Mouse (Mus musculus) left cerebral cortex, postnatal 14 days (tissue): Measurements from ENCODE around the gene Tcf12. TPM values are rescaled to one million over a fixed set of nuclear protein-coding genes. Genes with fewer than 3 reads are reported as not detected.

ENCODE experiments used
- DNase-seq, 2 experiments: peaks; one replicate each; pipeline ENCODE4 v3.0.0; 2021 to 2022; ENCODE audit warnings: low spot score in 2 of 2, mixed read lengths in 1 of 2
- intact Hi-C: fragments of 180-260 bp; cut with DNase I; formaldehyde crosslinking; loops from one replicate; pipeline ENCODE4 v1.15.1; 2025
- long read RNA-seq, 2 experiments: library from polyadenylated mRNA; stranded (forward); transcript quantifications; one replicate each; pipeline ENCODE4 v2.0.0; 2021
- total RNA-seq, 2 experiments: library from RNA; stranded (reverse); gene quantifications; 2 replicates each; pipeline ENCODE4 v1.2.3; 2021

Tcf12 gene
- 10 to 100 TPM; 40.8 to 48.8 TPM for total RNA-seq
- long read RNA-seq, experiment 1, full-length matches to known transcripts: 4 of 22 reads
- long read RNA-seq, experiment 1, partial matches to known transcripts: 5 of 22 reads
- long read RNA-seq, experiment 1, other reads (novel, unspliced or antisense): 13 of 22 reads
- long read RNA-seq, experiment 2, full-length matches to known transcripts: 4 of 15 reads
- long read RNA-seq, experiment 2, partial matches to known transcripts: 7 of 15 reads
- long read RNA-seq, experiment 2, other reads (novel, unspliced or antisense): 4 of 15 reads

DNA sequence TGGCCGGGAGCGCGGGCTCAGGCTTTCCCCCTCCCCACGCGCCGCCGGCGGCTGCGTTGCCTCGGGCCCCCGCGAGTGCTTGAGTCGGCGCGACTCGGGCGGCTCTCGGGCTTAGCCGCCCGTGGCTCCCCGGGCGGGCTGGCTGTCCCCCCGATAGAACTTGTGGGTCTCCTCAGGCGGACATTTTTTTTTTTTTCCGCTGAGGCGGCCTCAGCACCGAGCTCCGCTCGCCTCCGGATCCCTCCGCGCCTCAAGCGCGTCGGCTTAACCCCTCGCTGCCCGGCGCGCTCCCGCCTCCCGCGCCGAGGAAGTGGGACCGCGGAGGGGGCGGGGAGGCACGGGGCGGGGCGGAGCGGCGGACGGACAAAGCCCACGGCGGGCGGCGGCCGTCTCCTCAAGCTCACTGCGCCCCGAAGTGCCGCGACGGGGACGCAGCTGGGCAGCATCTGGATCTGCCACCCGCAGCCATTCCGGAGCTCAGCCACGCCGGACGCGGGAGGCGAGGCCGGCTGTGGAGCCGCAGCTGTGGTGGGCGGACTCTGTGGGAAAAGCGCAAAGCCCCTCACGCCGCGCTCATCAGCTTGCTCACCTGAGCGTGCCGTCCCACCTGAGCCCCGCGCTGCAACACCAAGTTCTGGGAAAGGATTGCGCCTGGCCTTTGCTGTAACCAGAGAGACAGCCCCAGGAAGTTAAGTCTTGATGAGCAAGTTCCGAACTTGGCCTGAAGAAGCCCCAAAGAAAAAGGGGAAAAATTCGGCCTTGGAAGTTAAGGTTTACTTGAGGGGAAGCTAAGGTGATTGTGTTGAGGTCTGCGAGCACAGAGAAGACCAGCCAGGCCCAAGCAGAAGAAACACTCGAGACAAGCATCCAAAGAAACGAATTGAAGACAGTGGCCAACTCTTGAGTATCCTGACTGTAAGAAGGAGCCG, at the start of gene Tcf12:
Gene Tcf12 (minus strand): TSS at position 250 of the 929 bp plus-strand sequence.
- intact Hi-C loops: loop anchor here (1.0 to 5.0 kb wide), 2 partner anchors 21 to 80 kb away; no protein-coding TSS in a partner anchor
- peak; percentile 88 to 91 for DNase-seq

DNA sequence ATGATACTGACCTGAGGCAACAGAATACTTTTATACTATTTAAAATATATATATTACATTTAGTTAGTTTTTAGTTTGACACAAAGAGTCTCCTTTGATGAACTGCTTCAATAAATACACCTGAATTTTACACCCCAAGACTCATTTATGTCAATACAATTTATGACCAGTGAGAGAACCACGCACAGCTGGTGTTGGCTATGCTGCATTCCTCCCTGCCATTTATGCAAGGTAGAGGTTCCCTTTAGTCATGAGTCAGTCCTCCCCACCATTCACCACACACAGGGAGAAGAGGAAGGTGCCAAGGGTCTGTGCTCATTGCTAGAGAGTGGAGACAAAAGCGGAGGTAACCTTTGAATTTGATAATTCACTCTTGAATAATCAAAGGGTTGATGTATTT, 46.7 kb upstream of the Tcf12 start:
- intact Hi-C loops: no loop called here
- DNase-seq: no peak

DNA sequence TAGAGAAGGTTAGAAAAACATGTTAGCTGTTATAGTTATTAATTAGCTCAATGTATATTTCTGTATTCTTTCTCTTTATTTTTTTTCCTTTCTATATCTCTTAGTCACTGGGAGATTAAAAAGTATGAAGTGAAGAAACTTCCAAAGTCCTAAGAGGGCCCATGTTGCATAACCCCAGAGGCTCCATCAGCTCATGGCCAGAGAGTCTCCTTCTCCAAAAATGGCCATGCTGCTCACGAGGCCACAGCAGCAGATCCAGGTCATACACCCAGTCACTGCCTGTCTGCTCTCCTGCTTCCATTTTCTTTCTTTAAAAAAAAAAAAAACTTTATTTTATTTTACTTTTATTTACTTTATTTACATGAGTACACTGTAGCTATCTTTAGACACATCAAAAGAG, 45.4 kb upstream of the Tcf12 start:
- intact Hi-C loops: no loop called here
- no peak for DNase-seq

DNA sequence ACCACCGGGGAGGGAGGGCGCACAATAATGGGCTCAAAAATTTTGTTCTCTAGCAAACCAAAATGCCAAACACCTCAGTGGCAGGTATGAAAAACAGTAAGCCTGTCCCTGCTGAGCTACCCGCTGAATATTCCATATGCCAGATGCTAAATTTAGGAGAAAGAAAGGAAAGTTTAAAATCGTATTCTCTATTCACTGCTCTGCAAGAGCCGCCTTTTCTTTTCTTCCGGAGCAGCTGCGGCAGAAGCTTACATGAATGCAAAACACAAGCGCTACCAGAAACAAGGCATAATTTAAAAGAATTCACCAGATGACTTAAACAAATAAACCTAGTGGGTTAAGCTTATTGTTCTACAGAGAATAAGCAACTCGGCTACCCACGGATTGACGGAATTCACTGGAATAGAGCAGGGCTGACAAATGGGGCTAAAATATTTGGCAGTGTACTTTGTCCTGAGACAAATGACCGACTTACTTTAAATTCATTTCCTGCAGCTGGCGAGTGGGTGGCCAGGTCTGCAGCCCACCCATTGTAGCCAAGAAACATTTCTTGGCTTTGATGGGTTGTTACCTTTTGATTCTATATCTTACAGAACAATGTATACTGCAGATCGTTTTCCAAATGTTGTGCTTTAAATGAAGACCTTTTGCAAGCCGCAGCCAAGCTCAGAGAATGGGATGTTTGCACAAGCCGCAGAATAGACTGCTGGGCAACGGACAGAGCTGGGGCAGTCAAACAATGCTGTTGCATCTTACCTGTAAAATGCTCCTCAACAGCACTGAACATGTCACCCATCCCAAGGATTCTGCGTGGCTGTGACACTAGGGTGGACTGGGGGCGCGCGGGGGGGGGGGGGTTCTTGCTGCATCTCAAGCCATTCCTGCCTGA, 43.8 kb upstream of the Tcf12 start:
- peak; percentile 34 for DNase-seq
- intact Hi-C loops: no loop called here

DNA sequence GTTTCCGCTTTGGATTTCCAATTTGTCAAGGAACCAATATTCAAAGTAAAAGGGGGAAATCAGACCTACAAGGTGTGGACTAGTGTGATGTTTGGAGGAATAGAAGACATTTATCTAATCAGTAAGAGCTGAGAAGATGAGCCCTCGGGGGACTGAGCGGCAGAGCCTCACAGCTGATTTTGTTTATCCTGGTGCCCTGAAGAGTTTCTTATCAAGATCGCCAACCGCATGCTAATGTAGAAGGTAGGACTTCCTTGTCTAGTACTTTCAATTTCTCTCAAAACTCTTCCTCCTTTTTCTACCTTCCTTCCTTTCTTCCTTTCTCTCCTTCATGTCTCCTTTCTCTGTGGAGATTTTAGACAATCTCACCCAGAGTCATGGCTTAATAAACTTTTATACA, 32.5 kb upstream of the Tcf12 start:
- intact Hi-C loops: no loop called here

DNA sequence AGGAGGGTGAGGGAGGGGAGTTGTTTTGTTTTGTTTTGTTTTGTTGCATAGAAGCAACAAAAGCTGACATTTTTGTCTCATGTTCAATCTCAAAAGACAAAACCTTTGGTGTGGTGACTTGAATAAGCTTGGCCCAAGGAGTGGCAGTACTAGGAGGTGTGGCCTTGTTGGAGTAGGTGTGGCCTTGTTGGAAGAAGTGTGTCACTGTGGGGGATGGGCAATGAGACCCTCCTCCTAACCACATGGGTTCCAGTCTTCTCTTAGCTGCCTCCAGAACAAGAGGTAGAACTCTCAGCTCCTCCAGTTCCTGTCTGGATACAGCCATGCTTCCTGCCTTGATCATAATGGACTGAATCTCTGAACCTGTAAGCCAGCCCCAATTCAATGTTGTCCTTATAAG, 26.2 kb upstream of the Tcf12 start:
- intact Hi-C loops: no loop called here
- no peak for DNase-seq

More for the DNA sequence above, 32.5 kb upstream of the Tcf12 start:
- no peak for DNase-seq

DNA sequence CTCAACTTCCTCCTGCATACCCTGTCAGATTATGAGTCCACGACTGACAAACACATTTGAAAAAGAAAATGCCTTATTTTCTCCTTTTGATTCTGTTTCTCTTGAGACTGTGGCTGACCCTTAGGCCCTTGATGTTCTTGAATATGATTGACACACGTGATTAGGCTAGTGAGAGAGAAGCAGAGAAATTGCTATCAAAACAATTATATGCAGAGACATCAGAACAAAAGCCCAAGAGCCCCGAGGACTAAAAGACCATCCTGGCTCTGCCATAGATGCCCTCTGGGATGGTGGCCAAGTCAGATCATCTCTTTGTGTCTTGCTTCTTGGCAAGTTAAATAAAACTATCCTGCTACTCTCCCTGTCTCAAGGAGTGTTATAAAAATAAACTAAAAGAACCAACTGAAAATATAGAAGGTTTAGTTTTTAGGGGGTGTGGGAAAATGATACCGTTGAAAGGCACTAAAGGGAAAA, 22.1 kb upstream of the Tcf12 start:
- intact Hi-C loops: loop anchor here (1.0 kb wide), 1 partner anchor 23 kb away; the partner anchor contains the start of gene Tcf12

DNA sequence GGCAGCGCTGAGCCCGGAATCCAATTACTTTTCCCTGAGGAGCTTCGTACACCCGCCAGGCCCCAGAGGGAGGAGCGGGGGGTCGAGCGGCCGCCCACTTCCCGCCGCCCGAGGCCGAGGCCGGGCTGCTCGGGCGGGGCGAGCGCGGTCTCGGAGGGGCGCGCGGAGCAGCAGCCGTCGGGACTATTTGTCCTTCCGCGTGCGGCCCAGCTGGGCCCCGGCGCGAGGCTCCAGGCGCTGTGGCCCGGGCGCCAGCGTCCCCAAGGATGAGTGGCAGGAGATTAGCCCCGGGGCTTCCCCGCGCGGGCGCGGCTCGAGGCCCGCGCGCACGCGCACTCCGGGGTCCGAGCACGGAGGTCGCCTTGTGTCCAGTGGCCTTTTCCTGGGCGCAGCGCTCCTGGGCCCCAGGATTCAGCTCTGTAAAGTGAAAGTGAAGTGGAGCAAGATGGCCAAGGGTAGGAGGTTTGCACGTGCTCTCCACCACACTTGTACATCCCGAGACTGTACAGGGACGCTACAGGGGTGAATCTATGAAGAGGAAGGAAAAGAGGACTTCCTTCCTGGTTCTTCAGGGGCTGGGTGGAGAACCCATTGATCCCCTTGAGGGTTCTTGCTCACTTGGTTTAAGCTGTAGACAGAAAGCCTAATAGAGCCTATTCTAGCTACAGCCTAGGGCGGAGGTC, 21.6 kb upstream of the Tcf12 start:
- intact Hi-C loops: loop anchor here (1.0 kb wide), 1 partner anchor 22 kb away; the partner anchor contains the start of gene Tcf12
- peak; percentile 69 to 81 for DNase-seq

More for the DNA sequence above, 22.1 kb upstream of the Tcf12 start:
- no peak for DNase-seq

DNA sequence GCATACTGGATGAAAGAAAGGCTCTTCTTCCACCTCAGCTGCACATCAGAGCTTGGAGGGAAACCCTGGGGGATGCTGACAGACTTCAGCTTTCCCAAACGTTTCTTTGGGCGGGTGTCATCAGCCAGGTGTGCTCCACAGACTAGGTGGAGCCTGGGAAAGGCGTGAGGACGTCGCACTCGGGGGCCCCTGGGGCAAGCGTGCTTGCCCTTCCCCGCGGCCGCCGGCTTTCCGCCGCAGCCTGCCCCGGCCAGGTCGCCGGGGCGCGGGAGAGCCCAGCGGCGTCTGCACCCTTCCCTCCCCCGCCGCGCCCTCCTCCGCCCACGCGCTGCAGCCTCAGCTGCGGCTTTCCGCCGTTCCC, 21.0 kb upstream of the Tcf12 start:
- peak in 1 of 2 experiments; percentile 12 for DNase-seq
- intact Hi-C loops: loop anchor here (1.0 kb wide), 1 partner anchor 21 kb away; the partner anchor contains the start of gene Tcf12

DNA sequence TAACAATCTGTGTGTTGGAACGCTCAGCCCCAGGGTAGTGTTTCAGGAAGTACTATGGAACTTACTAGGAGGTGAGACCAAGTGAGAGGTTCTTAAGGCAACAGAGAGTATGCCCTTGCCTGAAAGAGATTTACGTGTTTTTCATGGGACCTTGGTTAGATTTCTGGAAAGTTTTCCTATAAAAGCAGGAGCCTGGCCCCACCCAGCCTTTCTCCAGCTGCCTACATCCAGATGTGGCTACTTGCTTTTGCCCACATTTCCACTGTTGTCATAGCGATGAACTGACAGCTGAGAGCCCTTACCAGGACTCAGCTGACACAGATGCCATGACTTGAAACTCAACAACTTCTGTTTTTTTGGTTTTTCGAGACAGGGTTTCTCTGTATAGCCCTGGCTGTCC, 18.2 kb upstream of the Tcf12 start:
- DNase-seq: no peak
- intact Hi-C loops: no loop called here

DNA sequence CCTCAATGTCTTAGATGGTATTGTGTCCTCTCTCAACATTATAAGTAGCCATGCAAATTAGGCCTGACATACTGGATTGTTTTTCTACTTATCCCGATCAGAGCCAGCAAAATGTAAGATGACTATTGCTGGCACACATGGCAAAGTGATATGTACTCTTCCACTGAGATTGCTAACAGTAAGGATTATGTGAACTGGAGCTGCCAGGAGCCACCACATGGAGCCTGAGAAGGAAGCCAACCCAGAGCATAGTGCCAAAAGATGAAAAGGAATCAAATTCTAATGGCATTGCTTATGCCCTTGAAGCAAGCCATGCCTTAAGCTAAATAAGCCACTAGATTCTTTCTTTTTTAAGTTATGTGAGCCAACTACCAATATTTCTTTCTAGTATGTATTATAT, 13.8 kb upstream of the Tcf12 start:
- intact Hi-C loops: no loop called here
- peak in 1 of 2 experiments; percentile 13 for DNase-seq

DNA sequence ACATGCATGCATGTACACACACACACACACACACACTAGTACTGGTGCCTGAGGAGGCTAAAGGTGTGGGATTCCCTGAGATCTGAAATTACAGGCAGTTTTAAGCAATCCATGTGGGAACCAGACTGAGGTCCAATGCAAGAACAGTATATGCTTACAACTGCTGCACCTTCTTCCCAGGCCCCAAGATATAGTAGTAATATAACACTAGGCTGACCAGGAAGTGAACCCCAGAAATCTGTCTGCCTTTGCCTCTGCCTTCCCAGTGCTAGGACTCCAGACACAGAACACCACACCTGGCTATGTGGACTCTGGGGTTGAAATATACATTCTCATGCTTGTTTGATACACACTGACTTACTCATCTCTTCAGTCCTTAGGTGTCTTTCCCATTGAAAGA, 6.8 kb upstream of the Tcf12 start:
- intact Hi-C loops: no loop called here
- DNase-seq: no peak

DNA sequence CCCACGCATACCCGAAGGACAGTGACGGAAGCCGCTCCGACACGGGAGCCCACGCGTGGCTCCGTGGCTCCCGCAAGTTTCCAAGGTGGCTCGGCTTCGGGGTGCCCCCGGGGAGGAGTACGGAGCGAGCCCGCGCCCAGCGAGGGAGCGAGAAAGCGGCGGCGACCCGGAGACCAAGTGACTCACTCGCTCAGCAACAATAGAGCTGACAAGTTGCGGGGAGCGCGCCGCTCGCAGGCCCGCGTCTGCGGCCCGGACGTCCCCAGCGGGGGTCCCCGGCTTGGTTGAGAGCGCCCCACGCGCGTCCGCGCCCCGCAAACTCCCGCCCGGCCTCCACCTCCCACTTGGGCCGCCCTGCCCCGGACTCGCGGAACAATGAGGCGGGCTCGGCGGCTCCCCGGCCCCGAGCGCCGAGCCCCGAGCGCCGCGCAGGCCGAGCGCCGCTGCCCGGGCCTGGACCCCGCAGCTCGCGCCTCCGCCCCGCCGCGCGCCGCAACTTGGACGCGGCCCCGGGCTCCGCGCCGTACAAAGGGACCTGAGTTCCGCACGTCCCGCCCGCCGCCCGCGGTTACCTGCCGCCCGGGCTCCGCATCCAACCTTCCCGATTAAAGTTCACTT, 558 bp downstream of the Tcf12 start:
- peak; percentile 5 to 40 for DNase-seq
- intact Hi-C loops: loop anchor here (1.0 to 5.0 kb wide), 2 partner anchors 22 to 81 kb away; no protein-coding TSS in a partner anchor

DNA sequence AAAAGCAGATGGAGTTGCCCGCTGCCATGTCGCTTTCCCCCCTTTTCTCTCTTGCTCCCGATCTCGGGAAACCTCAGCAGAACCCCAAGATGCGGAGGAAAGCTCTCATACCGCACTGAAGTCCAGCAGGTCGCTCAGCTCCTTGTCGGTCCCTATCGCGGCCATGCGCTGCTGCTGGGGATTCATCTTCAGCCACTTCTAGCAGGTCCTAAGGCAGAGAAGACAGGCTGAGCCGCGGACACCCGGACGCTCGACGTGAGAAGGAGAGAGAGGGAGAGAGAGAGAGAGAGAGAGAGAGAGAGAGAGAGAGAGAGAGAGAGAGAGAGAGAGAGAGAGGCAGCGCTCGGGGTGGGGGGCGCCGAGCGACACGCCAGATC, 1.1 kb downstream of the Tcf12 start:
- peak; percentile 25 to 36 for DNase-seq
- intact Hi-C loops: loop anchor here (1.0 to 5.0 kb wide), 2 partner anchors 23 to 82 kb away; no protein-coding TSS in a partner anchor

DNA sequence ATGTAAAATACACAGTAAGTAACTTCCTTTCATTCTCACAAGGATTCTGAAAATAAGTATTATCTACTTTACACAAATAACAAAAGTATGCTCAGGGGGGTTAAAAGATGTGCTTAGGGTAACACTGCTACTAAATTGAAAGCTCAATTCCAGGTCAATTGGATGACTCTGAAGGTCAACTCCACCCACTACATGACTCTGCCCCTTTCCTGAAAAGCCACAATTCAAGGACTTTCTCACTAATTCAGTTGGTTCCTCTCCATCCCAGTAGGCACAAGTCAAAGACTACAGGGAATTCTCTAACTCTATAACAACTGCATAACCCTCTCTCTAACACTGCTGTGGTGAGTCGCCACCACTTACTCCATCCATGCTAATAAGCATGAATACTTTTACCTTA, 8.2 kb downstream of the Tcf12 start:
- intact Hi-C loops: no loop called here
- no peak for DNase-seq

DNA sequence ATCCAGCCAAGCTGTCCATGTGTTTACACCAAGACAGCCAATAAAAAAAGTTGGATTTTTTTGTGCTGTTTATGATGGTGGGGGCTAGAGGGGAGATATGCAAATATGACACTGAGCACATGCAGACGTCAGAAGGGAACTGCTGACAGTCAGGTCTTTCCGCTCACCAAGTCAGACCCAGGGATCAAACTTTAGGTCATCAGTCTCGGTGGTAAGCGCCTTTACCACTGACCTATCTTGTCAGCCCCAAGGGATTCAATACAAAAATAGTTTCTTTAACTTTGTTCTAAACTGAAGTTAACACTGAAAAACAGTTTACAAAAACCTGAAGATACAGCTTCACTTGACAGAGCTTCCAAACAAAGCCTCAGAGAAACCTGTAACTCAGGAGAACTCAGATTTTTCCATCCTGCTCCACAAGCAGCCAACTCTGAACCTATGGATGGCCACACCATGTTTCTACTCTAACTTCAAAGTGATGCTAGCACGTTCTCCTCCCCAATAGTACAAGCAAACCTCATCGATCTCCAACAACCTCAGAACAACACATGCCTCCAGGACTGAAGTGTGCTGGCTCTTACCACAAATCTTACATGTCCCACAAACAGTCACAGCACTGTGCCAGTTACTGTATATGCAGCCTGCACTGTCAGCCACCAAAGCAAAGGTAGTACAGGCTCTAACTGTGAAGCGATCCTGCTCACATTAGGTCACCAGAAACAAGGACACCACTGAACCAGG, 11.6 kb downstream of the Tcf12 start:
- intact Hi-C loops: no loop called here
- no peak for DNase-seq

DNA sequence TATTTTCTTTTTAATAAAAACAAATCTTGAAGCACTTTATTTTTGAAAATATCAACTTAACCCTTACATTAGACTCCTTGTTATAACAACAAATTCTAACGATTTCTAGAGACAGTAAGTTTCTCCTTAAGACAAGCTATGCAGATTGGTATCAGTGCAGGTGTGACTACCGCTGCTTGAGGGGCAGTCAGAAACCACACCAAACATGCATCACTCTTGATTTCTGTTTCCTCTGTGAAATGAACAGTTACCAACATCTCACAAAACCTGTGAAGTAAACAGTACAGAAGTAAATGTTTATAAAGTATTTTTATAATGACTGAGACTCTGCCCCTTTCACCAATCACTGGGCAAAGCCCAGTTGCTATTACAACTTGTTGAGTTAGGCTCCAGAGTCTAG, 13.6 kb downstream of the Tcf12 start:
- no peak for DNase-seq
- intact Hi-C loops: no loop called here

DNA sequence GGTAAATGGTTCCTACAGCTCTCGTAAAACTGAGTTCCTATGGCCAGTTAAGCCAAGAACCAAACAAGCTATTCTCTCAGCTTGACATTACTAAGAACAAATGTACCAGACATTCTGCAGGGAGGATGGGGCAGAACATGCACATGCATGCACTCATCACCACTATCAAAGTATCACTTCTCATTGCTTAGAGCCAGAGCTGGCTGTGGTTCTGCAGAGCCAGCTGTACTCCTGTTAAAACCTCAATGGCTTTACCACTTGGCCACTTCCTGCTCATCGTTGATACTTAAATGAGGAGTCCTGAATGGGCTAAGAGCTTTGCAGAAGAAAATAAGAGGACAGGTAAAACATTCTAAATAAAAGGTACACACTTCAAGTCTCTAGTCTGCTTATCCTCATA, 14.6 kb downstream of the Tcf12 start:
- no peak for DNase-seq
- intact Hi-C loops: no loop called here
